Mouse (Mus musculus) testis, adult 2 months (tissue): ENCODE data around the gene Megf8. TPM values are rescaled to one million over a fixed set of nuclear protein-coding genes. Genes with fewer than 3 reads are reported as not detected.

Source experiments
- H3K27ac ChIP-seq: fragments of 200-500 bp; 2 replicates; pipeline ENCODE4 v1.5.1; 2012; ENCODE audit warnings: low read depth, low read length; ENCODE audit not compliant: control insufficient read depth, insufficient read depth
- H3K27me3 ChIP-seq: fragments of 200-500 bp; 2 replicates; pipeline ENCODE4 v1.6.1; 2012; ENCODE audit warnings: mild to moderate bottlenecking, low read length, moderate library complexity; ENCODE audit not compliant: control insufficient read depth, insufficient read depth
- H3K36me3 ChIP-seq: fragments of 200-500 bp; 2 replicates; pipeline ENCODE4 v1.6.1; 2012; ENCODE audit warnings: mild to moderate bottlenecking, low read length; ENCODE audit not compliant: control insufficient read depth, insufficient read depth
- H3K4me1 ChIP-seq: fragments of 200-500 bp; 2 replicates; pipeline ENCODE4 v1.6.1; 2012; ENCODE audit warnings: low read length; ENCODE audit not compliant: control insufficient read depth, insufficient read depth
- H3K4me3 ChIP-seq: fragments of 200-500 bp; 2 replicates; pipeline ENCODE4 v1.5.1; 2012; ENCODE audit warnings: low read depth, mild to moderate bottlenecking, low read length, moderate library complexity, mixed read lengths; ENCODE audit not compliant: control insufficient read depth
- CTCF ChIP-seq: fragments of 200-500 bp; IDR thresholded peaks from 2 replicates; pipeline ENCODE4 v1.5.1; 2012; ENCODE audit warnings: low read depth, mild to moderate bottlenecking, inconsistent platforms, low read length, moderate library complexity; ENCODE audit not compliant: control insufficient read depth, insufficient read depth, insufficient replicate concordance
- POLR2A ChIP-seq: fragments of 200-500 bp; IDR thresholded peaks from 2 replicates; pipeline ENCODE4 v1.6.1; 2012; ENCODE audit warnings: low read depth, mild to moderate bottlenecking, inconsistent platforms, low read length, moderate library complexity; ENCODE audit not compliant: control insufficient read depth
- polyA plus RNA-seq: library from polyadenylated mRNA; depleted of rRNA; stranded (reverse); fragments of >200 nt; gene quantifications from 2 replicates; pipeline ENCODE4 v1.2.3, GENCODE M21; 2012

Megf8 gene
- polyA plus RNA-seq, 1 experiment = 17.0 TPM

GRCm38 (mm10) chr7:25390054-25390770 lies 73.2 kb downstream of the Megf8 start:
- Histone ChIP-seq H3K36me3 (no peaks in the 10 kb centered on the region), H3K27ac (peak overlapping the region; percentile 29), H3K4me3 (no peak overlapping the region), H3K4me1 (peaks cover 4% of the 10 kb centered on the region), H3K27me3 (no peaks in the 10 kb centered on the region)
- TF ChIP-seq POLR2A (no peak), CTCF (no peak)

- no peaks in the 10 kb centered on the region for H3K36me3 ChIP-seq
- TF ChIP-seq CTCF (no peak), POLR2A (no peak)
- no peak overlapping the region; the same call in 1 of the 2 replicates for H3K27ac ChIP-seq
- H3K27me3 ChIP-seq = no peaks in the 10 kb centered on the region
- peaks cover 2% of the 10 kb centered on the region for H3K4me1 ChIP-seq
- H3K4me3 ChIP-seq = no peak overlapping the region
These were observed 74.0 kb downstream of the Megf8 start for GRCm38 (mm10) chr7:25390986-25391385.

- no peaks in the 10 kb centered on the region for H3K36me3 ChIP-seq
- H3K27me3 ChIP-seq = no peaks in the 10 kb centered on the region
- H3K4me3 ChIP-seq = no peak overlapping the region
- no peak for TF ChIP-seq POLR2A
- no peak for TF ChIP-seq CTCF
- H3K27ac ChIP-seq = no peak overlapping the region
- H3K4me1 ChIP-seq = peaks cover 5% of the 10 kb centered on the region
These were observed 75.0 kb downstream of the Megf8 start for GRCm38 (mm10) chr7:25391856-25392453.

- no peaks in the 10 kb centered on the region for H3K27me3 ChIP-seq
- H3K4me3 ChIP-seq = no peak overlapping the region
- TF ChIP-seq POLR2A (no peak), CTCF (no peak)
- H3K27ac ChIP-seq = no peak overlapping the region
- no peaks in the 10 kb centered on the region; the same call in 1 of the 2 replicates for H3K36me3 ChIP-seq
- H3K4me1 ChIP-seq = peaks cover 5% of the 10 kb centered on the region
These were observed 75.9 kb downstream of the Megf8 start for GRCm38 (mm10) chr7:25392851-25393250.

GRCm38 (mm10) chr7:25393451-25394210 lies 76.7 kb downstream of the Megf8 start:
- Histone ChIP-seq H3K27ac (no peak overlapping the region), H3K4me1 (peaks cover 5% of the 10 kb centered on the region), H3K36me3 (no peaks in the 10 kb centered on the region; the same call in 1 of the 2 replicates), H3K27me3 (no peaks in the 10 kb centered on the region), H3K4me3 (peak overlapping the region; percentile 30)
- no peak for TF ChIP-seq CTCF

GRCm38 (mm10) chr7:25394754-25395153 lies 77.8 kb downstream of the Megf8 start:
- no peaks in the 10 kb centered on the region for H3K27me3 ChIP-seq
- H3K36me3 ChIP-seq = no peaks in the 10 kb centered on the region; the same call in 1 of the 2 replicates
- peak overlapping the region; percentile 83 for H3K27ac ChIP-seq
- no peak for TF ChIP-seq POLR2A
- TF ChIP-seq CTCF = no peak
- peak overlapping the region; percentile 98 for H3K4me3 ChIP-seq
- peaks cover 5% of the 10 kb centered on the region for H3K4me1 ChIP-seq

- H3K4me1 ChIP-seq = peaks cover 5% of the 10 kb centered on the region
- TF ChIP-seq POLR2A (no peak), CTCF (no peak)
- H3K27me3 ChIP-seq = no peaks in the 10 kb centered on the region
- H3K36me3 ChIP-seq = no peaks in the 10 kb centered on the region; the same call in 1 of the 2 replicates
- peak overlapping the region; percentile 98 for H3K4me3 ChIP-seq
- H3K27ac ChIP-seq = peak overlapping the region; percentile 83
These were observed 78.2 kb downstream of the Megf8 start for GRCm38 (mm10) chr7:25395186-25395557.
